9 mouse cellular contexts compared by ENCODE assay signal in the genomic region with DNA sequence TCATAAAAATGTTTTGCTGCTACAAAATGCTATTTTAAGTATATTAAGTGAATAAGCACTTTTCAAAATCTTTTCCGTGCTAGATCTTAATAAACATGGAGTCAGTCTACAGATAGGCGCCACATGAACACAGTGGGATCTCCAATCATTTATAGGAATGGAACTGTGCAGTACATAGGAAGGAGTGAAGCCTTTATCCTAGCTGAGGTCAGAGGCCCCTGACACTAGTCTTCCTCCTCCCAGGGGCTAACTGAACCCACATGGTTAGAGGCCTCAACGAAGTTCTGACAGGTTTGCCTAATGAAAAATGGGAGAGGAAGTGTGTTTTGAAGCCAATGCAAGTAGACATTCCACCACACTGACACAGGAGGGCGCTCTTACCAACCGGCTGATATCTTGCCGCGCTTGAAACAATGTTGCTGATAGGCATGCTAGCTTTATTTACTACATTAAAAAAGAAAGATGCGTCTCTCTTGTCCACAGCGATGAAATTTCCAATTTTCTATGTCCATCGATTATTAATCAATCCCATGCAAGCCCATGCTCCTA. TPM values are rescaled to one million over a fixed set of nuclear protein-coding genes. Genes with fewer than 3 reads are reported as not detected.
DNase-seq lines count a peak whose midpoint lies in the region; ATAC-seq and TF ChIP-seq lines count a peak whose summit lies in the region.
"Had no signal": no experiment of that assay in that cellular context is flagged by ENCODE, and none has a peak within 500 bp of the region (broad histone marks: within the 10 kb centered on the region; RNA-seq: fewer than 3 reads in every experiment).

No protein-coding gene starts in this region.

- peak; percentile 77 for TF ChIP-seq CTCF in G1E (IDR thresholded peaks at IDR 0.05; ENCODE audit: low read depth, low read length)

- ATAC-seq in G1E (ENCODE audit: extremely low read depth, insufficient number of reproducible peaks, low FRiP score, poor library complexity, severe bottlenecking): peak; percentile 45; the same call in 1 of the 2 replicates
- ATAC-seq in liver, embryonic 11.5 days (replicated peaks; ENCODE audit: low FRiP score): no peak

- H3K4me1 ChIP-seq in G1E (ENCODE audit: insufficient read depth, low read depth, low read length): no peaks in the 10 kb centered on the region
- no peaks in the 10 kb centered on the region for H3K4me1 ChIP-seq in liver, embryonic 11.5 days (replicated peaks; ENCODE audit: control insufficient read depth, insufficient read depth, low read length)

- H3K27me3 ChIP-seq in G1E (ENCODE audit: insufficient read depth, low read length): peaks cover 5% of the 10 kb centered on the region
- H3K27me3 ChIP-seq in liver, embryonic 11.5 days (replicated peaks; ENCODE audit: control insufficient read depth, insufficient read depth, low read length): no peaks in the 10 kb centered on the region

- H3K9ac ChIP-seq in liver, embryonic 11.5 days (ENCODE audit: low read depth, low read length): no peak overlapping the region

- no peaks in the 10 kb centered on the region for H3K9me3 ChIP-seq in G1E (replicated peaks)
- no peaks in the 10 kb centered on the region for H3K9me3 ChIP-seq in liver, embryonic 11.5 days (ENCODE audit: control insufficient read depth, low read length)

- no peak overlapping the region for H3K4me3 ChIP-seq in G1E (ENCODE audit: low read depth, low read length)
- no peak overlapping the region for H3K4me3 ChIP-seq in liver, embryonic 11.5 days (ENCODE audit: low read depth, low read length)

- no peak overlapping the region for H3K4me2 ChIP-seq in liver, embryonic 11.5 days

- no peaks in the 10 kb centered on the region for H3K36me3 ChIP-seq in G1E (replicated peaks)
- H3K36me3 ChIP-seq in liver, embryonic 11.5 days (ENCODE audit: control insufficient read depth, insufficient read depth, low read length): no peaks in the 10 kb centered on the region

- peak; percentile 88 for DNase-seq in 3T3-L1 (ENCODE audit: low read depth, low spot score)
- peak; percentile 38 for DNase-seq in G1E (ENCODE audit: low spot score)
- peak; percentile 63 to 77 for DNase-seq in cerebellum, adult 18-20 months
- peak; percentile 28 to 83 for DNase-seq in frontal cortex, adult 2 months (ENCODE audit: extremely low spot score in 1 of 2, low spot score in 1 of 2)
- DNase-seq in kidney, adult 8-10 months: peak; percentile 56 to 76
- peak; percentile 47 for DNase-seq in liver, embryonic 11.5 days (ENCODE audit: low spot score)
- peak; percentile 70 for DNase-seq in ovary, postnatal 36 days (ENCODE audit: low spot score)
- DNase-seq in thymus, postnatal 0 days (ENCODE audit: low spot score): peak; percentile 73

- H3K27ac ChIP-seq in liver, embryonic 11.5 days (ENCODE audit: low read depth, low read length): no peak overlapping the region

- WGBS in liver, embryonic 11.5 days: 19% methylated on average over 10 of the region's 10 CpGs

RNA-seq across cellular contexts. Expression of a gene that starts 32.3 kb away (rescaled TPM):
- 56.4 and 78.1 TPM in 2 replicates for total RNA-seq in G1E (2014; fragmentation: Nextera tagmentation)
- 86.2 and 88.3 TPM in 2 replicates for total RNA-seq in G1E (2017)
- polyA plus RNA-seq in G1E (2012): 5.4 and 9.5 TPM in 2 replicates
- 229 and 243 TPM in 2 replicates for polyA plus RNA-seq in frontal cortex, adult 2 months (2012; rRNA removed)
- polyA plus RNA-seq in liver, embryonic 11.5 days (2014; fragmentation: Nextera tagmentation; extraction: Ambion mirVana): 128 and 129 TPM in 2 replicates
- 193 and 194 TPM in 2 replicates for polyA plus RNA-seq in thymus, postnatal 0 days (2015; fragmentation: Nextera tagmentation; extraction: Ambion mirVana)

RNA-seq across cellular contexts. Expression of a gene that starts 58.5 kb away (rescaled TPM):
- total RNA-seq in G1E (2014; fragmentation: Nextera tagmentation) (not detected in 2 replicates), G1E (2017) (0.05 TPM in 1 of 2 replicates, not detected in the other)
- not detected in 2 replicates for polyA plus RNA-seq in G1E (2012)
- 0.08 TPM in 2 replicates for polyA plus RNA-seq in frontal cortex, adult 2 months (2012; rRNA removed)
- polyA plus RNA-seq in liver, embryonic 11.5 days (2014; fragmentation: Nextera tagmentation; extraction: Ambion mirVana): 0.37 and 0.40 TPM in 2 replicates
- 0.05 and 0.17 TPM in 2 replicates for polyA plus RNA-seq in thymus, postnatal 0 days (2015; fragmentation: Nextera tagmentation; extraction: Ambion mirVana)
- polyA plus RNA-seq: gonadal fat pad, adult 2 months had no signal

Comparison
In these comparisons a context has a peak if more than half of its experiments do, and no peak if none do; other contexts are left out.
1. DNase-seq: peak in every context shown above with its lines; median percentile 88 in 3T3-L1; 73 in thymus, postnatal 0 days; 70 in cerebellum, adult 18-20 months; 70 in ovary, postnatal 36 days; 66 in kidney, adult 8-10 months; 56 in frontal cortex, adult 2 months; 47 in liver, embryonic 11.5 days; 38 in G1E.
2. RNA of a gene that starts 32.3 kb away (polyA plus RNA-seq): 229 to 243 TPM in frontal cortex, adult 2 months, 193 to 194 TPM in thymus, postnatal 0 days and 128 to 129 TPM in liver, embryonic 11.5 days; 5.4 to 9.5 TPM in G1E; every median in the first group is over 10 times any median in the second.